Mouse (Mus musculus) intestine, embryonic 16.5 days (tissue): ENCODE measurements at regions not wholly inside any gene's neighbourhood (a gene's known extent, or its start where the extent isn't known, plus 50 kb on each side); places are given as distances from the start of the nearest gene placed in this dataset.
A peak's percentile ranks its signal among the peaks of the same experiment; 100 is the strongest.

Experiments used
- ATAC-seq: fragments of 200-750 bp; cut with Nextera tagmentation; 2 replicates; pipeline ENCODE4 v1.8.0; 2017; ENCODE audit warnings: moderate TSS enrichment, moderate library complexity
- H3K27ac ChIP-seq: fragments of 300-500 bp; sonication (generic); 2 replicates; pipeline ENCODE4 v1.5.1; 2014; ENCODE audit warnings: mild to moderate bottlenecking, low read length
- H3K27me3 ChIP-seq: fragments of 300-500 bp; sonication (generic); replicated peaks from 2 replicates; pipeline ENCODE4 v1.6.1; 2014; ENCODE audit warnings: low read length, control low read depth, mixed read lengths; ENCODE audit not compliant: control insufficient read depth, insufficient read depth
- H3K36me3 ChIP-seq: fragments of 300-500 bp; sonication (generic); 2 replicates; pipeline ENCODE4 v1.6.1; 2014; ENCODE audit warnings: low read length, control low read depth; ENCODE audit not compliant: control insufficient read depth, insufficient read depth
- H3K4me1 ChIP-seq: fragments of 300-500 bp; sonication (generic); 2 replicates; pipeline ENCODE4 v1.6.1; 2014; ENCODE audit warnings: low read length, control low read depth, mixed read lengths; ENCODE audit not compliant: control insufficient read depth, insufficient read depth
- H3K4me2 ChIP-seq: fragments of 300-500 bp; sonication (generic); 2 replicates; pipeline ENCODE4 v1.6.1; 2014; ENCODE audit warnings: low read depth, low read length, control low read depth
- H3K4me3 ChIP-seq: fragments of 300-500 bp; sonication (generic); 2 replicates; pipeline ENCODE4 v1.5.1; 2014; ENCODE audit warnings: mild to moderate bottlenecking, low read length
- H3K9ac ChIP-seq: fragments of 300-500 bp; sonication (generic); 2 replicates; pipeline ENCODE4 v1.6.1; 2014; ENCODE audit warnings: low read depth, low read length
- H3K9me3 ChIP-seq: fragments of 300-500 bp; sonication (generic); 2 replicates; pipeline ENCODE4 v1.6.1; 2016; ENCODE audit warnings: low read length, control low read depth; ENCODE audit not compliant: control insufficient read depth
- WGBS: fragments of 180-500 bp; shearing (Covaris S2); extraction: QIAGEN DNeasy Blood & Tissue Kit; methylation state at CpG from one replicate; pipeline ENCODE4 v1.1.7; 2014; 5-methylcytosine and 5-hydroxymethylcytosine counted together

DNA sequence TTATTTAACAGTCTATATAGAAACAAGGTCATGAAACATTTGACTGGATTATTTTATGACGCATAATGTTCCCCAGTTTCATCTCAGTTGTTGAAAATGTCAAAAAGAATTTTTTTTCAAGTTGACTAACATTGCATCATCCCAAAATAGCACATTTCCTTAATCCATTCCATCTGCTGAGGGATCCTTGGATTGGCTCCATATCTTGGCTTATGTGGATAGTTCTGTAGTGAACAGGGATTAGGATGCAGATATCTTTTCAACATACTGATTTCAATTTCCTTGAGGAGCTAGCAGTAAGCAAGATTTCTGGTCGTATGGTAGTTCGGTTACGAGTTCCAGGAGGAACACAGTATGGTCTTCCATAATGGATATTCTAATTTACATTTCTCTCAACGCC, 161.6 kb downstream of the Twistnb start:
- Histone ChIP-seq H3K4me3 (no peak overlapping the region), H3K4me1 (0 out of 2 replicates have a peak, but pooled peaks cover 3% of the 10 kb centered on the region), H3K27me3 (no peaks in the 10 kb centered on the region), H3K9me3 (no peaks in the 10 kb centered on the region), H3K4me2 (no peak overlapping the region), H3K36me3 (no peaks in the 10 kb centered on the region), H3K27ac (no peak overlapping the region), H3K9ac (no peak overlapping the region)
- WGBS: 77% methylated on average over 5 of the region's 5 CpGs
- no peak for ATAC-seq

DNA sequence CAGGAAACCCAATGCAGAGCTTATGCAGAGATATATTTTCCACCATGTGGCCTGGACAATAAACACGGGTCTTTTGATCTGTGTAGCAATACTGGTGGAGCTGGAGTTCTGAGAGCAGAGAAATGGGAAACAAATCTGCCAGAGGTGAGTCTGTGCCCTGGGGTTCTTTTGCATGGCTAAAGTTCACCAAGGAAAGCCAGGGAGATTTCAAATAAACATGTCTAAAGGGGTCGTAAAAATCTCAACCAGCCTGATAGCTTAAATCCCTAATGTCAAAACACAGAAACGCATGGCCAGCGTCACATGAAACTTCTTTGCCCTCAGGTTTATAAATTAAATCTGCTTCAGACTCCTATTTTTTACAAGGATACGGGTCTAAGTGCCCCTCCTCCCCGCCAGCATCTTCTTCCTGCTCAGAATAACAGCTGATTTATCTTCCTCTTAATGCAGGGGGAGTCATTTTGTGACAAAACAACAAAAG, 163.0 kb downstream of the Twistnb start:
- no peak overlapping the region for H3K4me3 ChIP-seq
- 0 out of 2 replicates have a peak overlapping the region, but pooled peaks have one; percentile 2 for H3K27ac ChIP-seq
- H3K27me3 ChIP-seq: no peaks in the 10 kb centered on the region
- H3K9ac ChIP-seq: no peak overlapping the region
- no peaks in the 10 kb centered on the region for H3K9me3 ChIP-seq
- WGBS: 20% methylated on average over 6 of the region's 6 CpGs
- ATAC-seq: no peak
- H3K4me1 ChIP-seq: 0 out of 2 replicates have a peak, but pooled peaks cover 3% of the 10 kb centered on the region
- H3K4me2 ChIP-seq: peak overlapping the region; percentile 37
- H3K36me3 ChIP-seq: no peaks in the 10 kb centered on the region

DNA sequence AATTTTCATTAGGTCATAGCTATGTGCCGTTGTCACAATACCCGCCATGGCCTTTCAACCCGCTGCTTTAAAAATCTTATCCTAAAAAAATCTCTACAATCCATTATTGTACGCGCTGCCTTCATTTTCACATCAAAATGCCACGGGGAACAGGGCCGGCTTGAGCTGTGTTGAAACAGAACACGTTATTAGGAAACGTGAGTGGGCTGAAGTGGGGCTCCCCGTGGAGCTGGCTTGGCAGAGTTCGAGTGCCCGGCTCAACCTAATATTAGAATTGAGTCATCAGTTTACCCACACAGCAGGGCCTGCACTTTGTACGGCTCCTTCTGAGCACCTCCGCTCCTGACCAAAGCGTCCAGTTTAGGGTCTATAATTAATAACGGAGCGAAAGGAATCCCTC, 163.5 kb downstream of the Twistnb start:
- H3K27ac ChIP-seq: no peak overlapping the region
- WGBS: 39% methylated on average over 17 of the region's 17 CpGs
- no peak overlapping the region for H3K9ac ChIP-seq
- ATAC-seq: no peak
- H3K36me3 ChIP-seq: no peaks in the 10 kb centered on the region
- H3K4me2 ChIP-seq: peak overlapping the region; percentile 37
- H3K27me3 ChIP-seq: no peaks in the 10 kb centered on the region
- no peak overlapping the region for H3K4me3 ChIP-seq
- H3K9me3 ChIP-seq: no peaks in the 10 kb centered on the region
- 0 out of 2 replicates have a peak, but pooled peaks cover 3% of the 10 kb centered on the region for H3K4me1 ChIP-seq

DNA sequence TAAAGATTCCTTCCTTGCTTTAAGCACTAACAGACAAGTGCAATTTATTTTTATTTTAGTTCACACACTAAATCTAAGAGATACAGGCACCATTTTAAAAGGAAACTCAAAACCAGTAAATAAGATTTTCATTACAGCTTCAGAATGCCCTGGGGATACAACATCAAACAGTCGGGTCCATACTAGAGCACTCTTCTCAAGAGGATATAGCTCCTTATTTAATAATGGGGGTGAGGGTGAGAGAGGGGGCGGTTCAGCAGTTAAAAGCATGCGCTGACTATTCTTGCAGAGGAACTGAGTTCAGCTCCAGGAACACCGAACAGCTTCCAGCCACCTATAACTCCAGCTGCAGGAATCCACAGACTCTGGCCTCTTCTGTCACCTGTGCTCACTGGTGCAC, 164.2 kb downstream of the Twistnb start:
- no peaks in the 10 kb centered on the region for H3K27me3 ChIP-seq
- ATAC-seq: no peak
- no peak overlapping the region for H3K4me2 ChIP-seq
- no peaks in the 10 kb centered on the region for H3K36me3 ChIP-seq
- H3K9ac ChIP-seq: no peak overlapping the region
- H3K4me3 ChIP-seq: no peak overlapping the region
- 0 out of 2 replicates have a peak, but pooled peaks cover 3% of the 10 kb centered on the region for H3K4me1 ChIP-seq
- H3K27ac ChIP-seq: no peak overlapping the region
- no peaks in the 10 kb centered on the region for H3K9me3 ChIP-seq
- WGBS: 61% methylated on average over 4 of the region's 4 CpGs

DNA sequence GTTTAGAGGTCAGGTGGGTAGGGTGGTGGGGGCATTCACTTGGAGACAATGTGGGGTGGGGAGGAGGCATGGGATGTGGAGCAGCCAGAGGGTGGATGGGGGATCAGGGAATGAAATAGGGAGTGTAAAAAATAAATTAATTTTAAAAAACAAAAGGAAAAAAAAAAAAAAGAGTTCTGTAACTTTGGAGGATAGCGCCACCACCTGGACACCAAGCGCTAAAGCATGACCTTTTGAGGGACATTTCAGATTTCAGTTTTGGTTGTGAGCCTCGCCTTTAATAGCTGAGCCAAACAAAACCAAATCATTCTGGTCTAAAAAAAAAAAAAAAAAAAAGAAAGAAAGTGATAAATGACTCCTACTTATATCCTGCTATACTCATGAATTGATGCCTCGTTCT, 176.0 kb downstream of the Twistnb start:
- no peak overlapping the region for H3K4me3 ChIP-seq
- H3K27ac ChIP-seq: no peak overlapping the region
- H3K9ac ChIP-seq: no peak overlapping the region
- H3K4me1 ChIP-seq: no peaks in the 10 kb centered on the region
- WGBS: 57% methylated on average over 4 of the region's 4 CpGs
- no peaks in the 10 kb centered on the region for H3K27me3 ChIP-seq
- no peak for ATAC-seq
- no peaks in the 10 kb centered on the region for H3K36me3 ChIP-seq
- H3K9me3 ChIP-seq: no peaks in the 10 kb centered on the region
- no peak overlapping the region for H3K4me2 ChIP-seq

DNA sequence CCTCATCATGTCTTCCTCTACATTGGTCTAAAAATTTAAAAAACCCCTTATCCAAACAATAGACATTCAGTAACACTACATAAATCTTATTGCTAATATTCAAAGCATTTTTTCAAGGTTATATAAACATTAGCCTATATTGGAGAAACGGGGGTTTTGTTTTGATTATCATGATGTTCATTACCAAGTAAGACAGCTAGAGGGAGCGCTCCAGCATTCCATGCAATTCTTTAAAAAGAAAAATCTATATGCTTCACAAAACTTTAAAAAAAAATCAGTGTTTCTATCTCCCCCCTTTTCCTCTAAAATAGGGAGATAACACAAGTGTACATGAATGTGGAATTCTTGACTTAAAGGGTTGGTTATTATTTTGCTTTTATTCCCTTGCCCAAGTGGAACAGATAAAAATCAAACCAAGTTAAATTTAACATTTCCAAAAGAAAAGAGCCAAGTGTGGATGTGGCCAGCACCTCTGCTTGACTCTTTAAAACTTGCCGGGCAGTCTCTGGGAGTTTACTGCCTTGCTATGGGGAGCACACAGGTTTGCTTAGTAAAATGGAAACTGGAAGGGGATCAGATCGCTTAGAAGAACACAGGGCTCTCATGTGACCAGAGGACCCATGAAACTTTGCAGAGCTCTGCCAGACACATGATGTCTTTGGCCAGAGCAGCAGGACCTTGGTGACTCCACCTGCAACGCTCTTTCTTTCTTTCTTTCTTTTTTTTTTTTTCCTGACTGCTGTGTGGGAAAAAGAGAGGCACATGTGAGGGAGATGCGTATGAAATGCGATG, 178.6 kb downstream of the Twistnb start:
- no peak overlapping the region for H3K9ac ChIP-seq
- H3K4me1 ChIP-seq: no peaks in the 10 kb centered on the region
- H3K4me3 ChIP-seq: no peak overlapping the region
- WGBS: 65% methylated on average over 7 of the region's 7 CpGs
- no peak overlapping the region for H3K27ac ChIP-seq
- H3K4me2 ChIP-seq: no peak overlapping the region
- H3K9me3 ChIP-seq: no peaks in the 10 kb centered on the region
- H3K27me3 ChIP-seq: no peaks in the 10 kb centered on the region
- no peaks in the 10 kb centered on the region for H3K36me3 ChIP-seq
- ATAC-seq: no peak

DNA sequence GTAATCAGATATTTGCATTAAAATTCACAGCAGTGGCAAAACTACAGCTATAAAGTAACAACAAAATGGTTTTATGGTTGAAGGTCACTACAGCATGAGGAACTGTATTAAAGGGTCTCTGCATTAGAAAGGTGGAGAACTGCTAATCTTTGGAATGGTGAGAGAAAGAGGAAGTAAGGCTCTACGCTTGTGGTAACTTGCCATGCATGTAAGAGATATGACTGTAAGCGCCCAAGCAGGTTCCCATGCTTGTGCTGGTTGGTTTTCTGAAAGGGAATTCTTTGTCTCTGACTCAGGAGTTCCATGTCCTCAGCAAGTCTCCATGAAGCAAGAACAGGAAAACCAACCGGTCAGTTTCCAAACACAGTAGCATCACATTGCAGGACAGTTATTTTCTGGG, 182.9 kb downstream of the Twistnb start:
- no peak for ATAC-seq
- 86% methylated on average over 3 of the region's 3 CpGs for WGBS
- no peaks in the 10 kb centered on the region for H3K36me3 ChIP-seq
- H3K9me3 ChIP-seq: no peaks in the 10 kb centered on the region
- no peak overlapping the region for H3K9ac ChIP-seq
- H3K27ac ChIP-seq: no peak overlapping the region
- no peak overlapping the region for H3K4me2 ChIP-seq
- H3K27me3 ChIP-seq: no peaks in the 10 kb centered on the region
- H3K4me1 ChIP-seq: no peaks in the 10 kb centered on the region
- no peak overlapping the region for H3K4me3 ChIP-seq

DNA sequence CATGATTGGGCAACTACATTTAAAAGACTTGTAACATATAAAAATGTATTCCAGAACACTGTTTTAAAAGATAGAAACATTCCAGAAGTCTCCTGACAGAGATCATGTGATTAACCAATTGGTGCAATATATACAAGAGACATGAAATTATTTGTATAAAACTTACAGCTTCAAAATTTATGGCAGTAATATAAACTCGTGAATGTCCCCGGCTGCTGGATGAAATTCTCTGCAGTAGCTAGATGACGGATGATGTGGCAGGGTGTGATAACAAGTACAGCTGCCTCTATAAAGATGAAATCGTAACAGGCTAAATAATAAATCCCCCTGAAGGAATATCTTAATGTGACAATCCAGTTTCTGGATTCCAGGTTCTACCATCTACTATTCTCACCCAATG, 191.0 kb downstream of the Twistnb start:
- Histone ChIP-seq H3K4me1 (no peaks in the 10 kb centered on the region), H3K4me3 (no peak overlapping the region), H3K4me2 (no peak overlapping the region), H3K36me3 (no peaks in the 10 kb centered on the region), H3K27me3 (no peaks in the 10 kb centered on the region), H3K9me3 (no peaks in the 10 kb centered on the region), H3K9ac (no peak overlapping the region), H3K27ac (no peak overlapping the region)
- WGBS: 34% methylated on average over 4 of the region's 4 CpGs
- ATAC-seq: no peak

DNA sequence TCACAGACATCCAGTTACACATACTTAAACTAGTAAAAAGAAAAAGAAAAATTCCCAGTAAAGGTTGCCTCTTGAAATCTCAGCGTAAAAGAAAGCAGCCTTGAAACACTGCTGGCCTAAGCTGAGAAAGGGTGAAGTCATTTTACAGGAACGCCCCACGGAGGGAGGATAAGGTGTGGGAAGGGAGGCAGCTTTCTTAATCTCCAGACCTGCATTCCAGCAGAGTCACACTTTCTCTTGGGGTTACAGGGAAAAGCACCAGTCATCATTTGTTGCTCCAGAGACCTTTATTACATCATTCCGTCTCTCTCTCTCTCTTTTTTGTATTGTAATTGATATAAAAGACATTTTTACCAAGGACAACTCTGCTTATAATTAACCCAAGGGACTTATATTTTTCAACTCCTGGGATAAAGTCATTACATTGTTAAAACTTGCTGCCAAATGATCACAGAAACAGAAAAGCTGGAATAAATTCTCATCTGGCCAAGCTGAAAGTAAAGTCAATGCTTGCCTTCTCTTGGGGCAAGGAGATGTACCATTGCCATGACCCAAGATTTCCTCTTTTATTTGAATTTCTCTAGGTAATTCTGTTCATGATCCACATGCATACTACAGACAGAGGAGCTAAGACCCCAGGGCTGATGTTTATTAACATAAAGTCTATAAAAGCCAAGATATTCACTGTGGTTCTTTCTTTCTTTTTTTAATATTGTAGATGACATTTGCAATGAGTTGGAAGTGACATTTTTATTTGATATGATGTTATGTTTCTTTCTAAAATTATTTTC, 196.9 kb downstream of the Twistnb start:
- Histone ChIP-seq H3K9ac (no peak overlapping the region), H3K4me1 (no peaks in the 10 kb centered on the region), H3K4me3 (no peak overlapping the region), H3K27me3 (no peaks in the 10 kb centered on the region), H3K27ac (no peak overlapping the region), H3K36me3 (no peaks in the 10 kb centered on the region), H3K9me3 (no peaks in the 10 kb centered on the region), H3K4me2 (no peak overlapping the region)
- ATAC-seq: no peak
- WGBS: 63% methylated on average over 4 of the region's 4 CpGs
